Mouse (Mus musculus) bone marrow macrophage, adult 2 months (primary cell): ENCODE measurements at regions not wholly inside any gene's neighbourhood (a gene's known extent, or its start where the extent isn't known, plus 50 kb on each side); places are given as distances from the start of the nearest gene placed in this dataset.

Experiments used
- H3K27ac ChIP-seq: 2 replicates; pipeline ENCODE4 v1.5.1; 2012; ENCODE audit warnings: low read depth, low read length; ENCODE audit not compliant: insufficient read depth
- H3K4me1 ChIP-seq: 2 replicates; pipeline ENCODE4 v1.6.1; 2012; ENCODE audit warnings: low read length; ENCODE audit not compliant: control insufficient read depth, insufficient read depth
- H3K4me3 ChIP-seq: 2 replicates; pipeline ENCODE4 v1.5.1; 2012; ENCODE audit warnings: mild to moderate bottlenecking, low read length, moderate library complexity; ENCODE audit not compliant: insufficient read depth
- CTCF ChIP-seq: IDR thresholded peaks from 2 replicates; pipeline ENCODE4 v1.5.1; 2012; ENCODE audit warnings: low read depth, mild to moderate bottlenecking, low read length, moderate library complexity
- POLR2A ChIP-seq: IDR thresholded peaks from 2 replicates; pipeline ENCODE4 v1.6.1; 2012; ENCODE audit warnings: mild to moderate bottlenecking, low read depth, low read length, borderline replicate concordance

GRCm38 (mm10) chr1:73575694-73576093 is 548.6 kb downstream of the Tns1 start:
- TF ChIP-seq POLR2A (no peak), CTCF (no peak)
- H3K4me1 ChIP-seq, result no peaks in the 10 kb centered on the region
- no peak overlapping the region for H3K27ac ChIP-seq
- no peak overlapping the region for H3K4me3 ChIP-seq

GRCm38 (mm10) chr1:73570944-73571343 is 553.3 kb downstream of the Tns1 start:
- no peak for TF ChIP-seq POLR2A
- Histone ChIP-seq H3K4me3 (no peak overlapping the region), H3K27ac (no peak overlapping the region), H3K4me1 (no peaks in the 10 kb centered on the region)

GRCm38 (mm10) chr1:73566770-73567169 is 551.1 kb upstream of the Tnp1 start:
- TF ChIP-seq CTCF (no peak), POLR2A (no peak)
- H3K4me3 ChIP-seq, result no peak overlapping the region
- no peak overlapping the region for H3K27ac ChIP-seq
- H3K4me1 ChIP-seq, result no peaks in the 10 kb centered on the region

- Histone ChIP-seq H3K27ac (no peak overlapping the region), H3K4me3 (no peak overlapping the region), H3K4me1 (no peaks in the 10 kb centered on the region)
- TF ChIP-seq CTCF, result no peak
- TF ChIP-seq POLR2A, result no peak
Measured at GRCm38 (mm10) chr1:73560594-73560993, 544.9 kb upstream of the Tnp1 start.

- no peaks in the 10 kb centered on the region for H3K4me1 ChIP-seq
- TF ChIP-seq POLR2A (no peak), CTCF (no peak)
Measured at GRCm38 (mm10) chr1:73547877-73548276, 532.2 kb upstream of the Tnp1 start.

GRCm38 (mm10) chr1:73545401-73545800 is 529.7 kb upstream of the Tnp1 start:
- TF ChIP-seq CTCF (no peak), POLR2A (no peak)
- Histone ChIP-seq H3K27ac (no peak overlapping the region), H3K4me1 (no peaks in the 10 kb centered on the region), H3K4me3 (no peak overlapping the region)

More at GRCm38 (mm10) chr1:73547877-73548276, 532.2 kb upstream of the Tnp1 start:
- Histone ChIP-seq H3K27ac (no peak overlapping the region), H3K4me3 (no peak overlapping the region)

- TF ChIP-seq POLR2A, result no peak
- TF ChIP-seq CTCF, result no peak
- H3K4me3 ChIP-seq, result no peak overlapping the region
- no peak overlapping the region for H3K27ac ChIP-seq
Measured at GRCm38 (mm10) chr1:73541371-73541770, 525.7 kb upstream of the Tnp1 start.

GRCm38 (mm10) chr1:73538420-73538871 is 522.7 kb upstream of the Tnp1 start:
- no peak for TF ChIP-seq CTCF
- Histone ChIP-seq H3K4me3 (no peak overlapping the region), H3K27ac (no peak overlapping the region), H3K4me1 (no peaks in the 10 kb centered on the region)

More at GRCm38 (mm10) chr1:73541371-73541770, 525.7 kb upstream of the Tnp1 start:
- H3K4me1 ChIP-seq, result no peaks in the 10 kb centered on the region

GRCm38 (mm10) chr1:73535726-73536265 is 520.1 kb upstream of the Tnp1 start:
- TF ChIP-seq CTCF, result no peak
- TF ChIP-seq POLR2A, result no peak
- Histone ChIP-seq H3K4me3 (no peak overlapping the region), H3K27ac (no peak overlapping the region)

GRCm38 (mm10) chr1:73533526-73533925 is 517.8 kb upstream of the Tnp1 start:
- no peak for TF ChIP-seq POLR2A
- H3K4me1 ChIP-seq, result no peaks in the 10 kb centered on the region
- no peak overlapping the region for H3K27ac ChIP-seq
- H3K4me3 ChIP-seq, result no peak overlapping the region

More at GRCm38 (mm10) chr1:73535726-73536265, 520.1 kb upstream of the Tnp1 start:
- no peaks in the 10 kb centered on the region for H3K4me1 ChIP-seq

- H3K27ac ChIP-seq, result no peak overlapping the region
- TF ChIP-seq POLR2A (no peak), CTCF (no peak)
- H3K4me3 ChIP-seq, result no peak overlapping the region
- H3K4me1 ChIP-seq, result no peaks in the 10 kb centered on the region
Measured at GRCm38 (mm10) chr1:73532316-73532715, 516.6 kb upstream of the Tnp1 start.
